Mouse (Mus musculus) liver, embryonic 14.5 days (tissue): ENCODE data around the gene Ccdc134.

Source experiments
- CTCF ChIP-seq: IDR thresholded peaks from 2 replicates; pipeline ENCODE4 v1.5.1; 2016; ENCODE audit warnings: antibody characterized with exemption, low read depth, control low read depth
- EP300 ChIP-seq: IDR thresholded peaks from 2 replicates; pipeline ENCODE4 v1.6.1; 2016; ENCODE audit warnings: antibody characterized with exemption, low read depth

- TF ChIP-seq EP300: no peak
- TF ChIP-seq CTCF: no peak
These were observed 35.8 kb downstream of the Ccdc134 start for GRCm38 (mm10) chr15:82163356-82164060.
